Mouse (Mus musculus): Measurements from ENCODE around the gene Nr1i3. TPM values are rescaled to one million over a fixed set of nuclear protein-coding genes. Genes with fewer than 3 reads are reported as not detected.

The Nr1i3 gene
- not detected for total RNA-seq (2021)
- long read RNA-seq, experiment 1, result 0 reads
- long read RNA-seq, experiment 2, result 0 reads

GRCm38 (mm10) chr1:171213801-171214496, at the start of gene Nr1i3:
Gene Nr1i3 (plus strand): TSS chr1:171213970.
- no peak for DNase-seq (ENCODE audit: low spot score in 2 of 2)

- no peak for DNase-seq (ENCODE audit: low spot score in 2 of 2)
Observed at GRCm38 (mm10) chr1:171164258-171164657, 49.5 kb upstream of the Nr1i3 start.

- no peak for DNase-seq (ENCODE audit: low spot score in 2 of 2)
Observed at GRCm38 (mm10) chr1:171165629-171166345, 48.0 kb upstream of the Nr1i3 start.

GRCm38 (mm10) chr1:171168906-171169305, 44.9 kb upstream of the Nr1i3 start:
- no peak for DNase-seq (ENCODE audit: low spot score in 2 of 2)

- no peak for DNase-seq (ENCODE audit: low spot score in 2 of 2)
Observed at GRCm38 (mm10) chr1:171169913-171170312, 43.9 kb upstream of the Nr1i3 start.

- DNase-seq (ENCODE audit: low spot score in 2 of 2), result no peak
Observed at GRCm38 (mm10) chr1:171171138-171171537, 42.6 kb upstream of the Nr1i3 start.

GRCm38 (mm10) chr1:171172779-171173178, 41.0 kb upstream of the Nr1i3 start:
- DNase-seq (ENCODE audit: low spot score in 2 of 2), result no peak

- no peak for DNase-seq (ENCODE audit: low spot score in 2 of 2)
Observed at GRCm38 (mm10) chr1:171179487-171180171, 34.1 kb upstream of the Nr1i3 start.

GRCm38 (mm10) chr1:171183025-171183424, 30.7 kb upstream of the Nr1i3 start:
- no peak for DNase-seq (ENCODE audit: low spot score in 2 of 2)

- DNase-seq (ENCODE audit: low spot score in 2 of 2), result no peak
Observed at GRCm38 (mm10) chr1:171183620-171184019, 30.1 kb upstream of the Nr1i3 start.

- DNase-seq (ENCODE audit: low spot score in 2 of 2), result no peak
Observed at GRCm38 (mm10) chr1:171184314-171184713, 29.5 kb upstream of the Nr1i3 start.

- no peak for DNase-seq (ENCODE audit: low spot score in 2 of 2)
Observed at GRCm38 (mm10) chr1:171185655-171186054, 28.1 kb upstream of the Nr1i3 start.

- DNase-seq (ENCODE audit: low spot score in 2 of 2), result no peak
Observed at GRCm38 (mm10) chr1:171187851-171188700, 25.7 kb upstream of the Nr1i3 start.

- DNase-seq (ENCODE audit: low spot score in 2 of 2), result no peak
Observed at GRCm38 (mm10) chr1:171189046-171189445, 24.7 kb upstream of the Nr1i3 start.

GRCm38 (mm10) chr1:171189476-171190114, 24.2 kb upstream of the Nr1i3 start:
- peak in 1 of 2 experiments; percentile 17 for DNase-seq (ENCODE audit: low spot score in 2 of 2)

GRCm38 (mm10) chr1:171190832-171191231, 22.9 kb upstream of the Nr1i3 start:
- no peak for DNase-seq (ENCODE audit: low spot score in 2 of 2)

GRCm38 (mm10) chr1:171192283-171192682, 21.5 kb upstream of the Nr1i3 start:
- DNase-seq (ENCODE audit: low spot score in 2 of 2), result no peak

- DNase-seq (ENCODE audit: low spot score in 2 of 2), result no peak
Observed at GRCm38 (mm10) chr1:171193093-171193840, 20.5 kb upstream of the Nr1i3 start.

- no peak for DNase-seq (ENCODE audit: low spot score in 2 of 2)
Observed at GRCm38 (mm10) chr1:171193911-171194830, 19.6 kb upstream of the Nr1i3 start.

Data from adrenal gland, adult 18-20 months (tissue).